Mouse (Mus musculus): ENCODE measurements around the gene Gse1.

The Gse1 gene

DNA sequence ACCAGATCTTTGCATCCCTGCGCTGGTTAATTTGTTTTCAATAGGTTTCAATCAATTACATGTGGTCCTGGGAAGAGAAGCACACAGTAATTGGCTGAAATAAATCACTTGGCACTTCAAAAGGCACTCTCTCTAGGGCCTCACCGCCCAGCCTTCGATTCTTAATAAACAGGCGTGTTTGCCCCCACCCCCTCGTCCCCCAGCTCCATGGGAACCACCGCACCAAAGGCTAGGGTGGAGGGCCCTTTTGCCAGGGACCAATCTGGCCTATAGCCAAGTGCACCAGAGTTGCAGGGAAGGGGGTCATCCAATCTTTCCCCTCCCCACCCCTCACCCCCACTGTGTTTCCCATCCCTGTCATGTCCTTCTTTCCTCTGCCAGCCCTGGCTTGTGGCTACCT, 219.9 kb downstream of the Gse1 start:
- no peak for DNase-seq (ENCODE audit: low read depth, low spot score)

- DNase-seq (ENCODE audit: low read depth, low spot score): no peak
Measured at GRCm38 (mm10) chr8:120449139-120449538, 220.9 kb downstream of the Gse1 start.

- no peak for DNase-seq (ENCODE audit: low read depth, low spot score)
Measured at GRCm38 (mm10) chr8:120449608-120450031, 221.4 kb downstream of the Gse1 start.

- DNase-seq (ENCODE audit: low read depth, low spot score): no peak
Measured at GRCm38 (mm10) chr8:120452111-120452510, 223.9 kb downstream of the Gse1 start.

- no peak for DNase-seq (ENCODE audit: low read depth, low spot score)
Measured at GRCm38 (mm10) chr8:120454404-120454803, 226.1 kb downstream of the Gse1 start.

GRCm38 (mm10) chr8:120460375-120460774, 232.1 kb downstream of the Gse1 start:
- DNase-seq (ENCODE audit: low read depth, low spot score): no peak

GRCm38 (mm10) chr8:120462119-120462551, 233.9 kb downstream of the Gse1 start:
- DNase-seq (ENCODE audit: low read depth, low spot score): no peak

- DNase-seq (ENCODE audit: low read depth, low spot score): no peak
Measured at GRCm38 (mm10) chr8:120462611-120463010, 234.4 kb downstream of the Gse1 start.

DNA sequence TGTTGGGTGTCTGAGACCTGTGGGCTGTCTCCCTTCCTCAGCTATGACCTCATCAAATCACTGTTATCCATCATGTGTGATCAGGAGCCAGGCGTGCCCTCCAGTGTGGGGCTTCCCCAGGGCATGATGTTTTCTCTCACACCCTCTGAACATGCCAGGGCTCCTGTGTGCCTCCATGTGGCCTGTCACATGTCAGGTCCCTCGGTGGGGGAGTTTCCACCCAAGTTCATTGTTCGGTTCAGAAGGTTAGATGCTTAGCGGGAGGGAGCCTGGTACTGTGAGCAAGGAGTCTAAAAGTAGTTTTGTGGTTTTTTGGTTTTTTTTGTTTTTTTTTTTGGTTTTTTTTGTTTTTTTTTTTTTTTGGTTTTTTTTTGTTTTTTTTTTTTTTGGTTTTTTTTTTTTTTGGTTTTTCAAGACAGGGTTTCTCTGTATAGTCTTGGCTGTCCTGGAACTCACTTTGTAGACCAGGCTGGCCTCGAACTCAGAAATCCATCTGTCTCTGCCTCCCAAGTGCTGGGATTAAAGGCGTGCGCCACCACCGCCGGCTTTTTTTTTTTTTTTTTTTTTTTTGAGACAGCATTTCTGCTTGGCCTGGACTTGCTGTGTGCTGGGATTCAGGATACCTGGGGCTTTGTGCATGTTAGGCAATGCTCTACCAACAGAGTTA, 235.8 kb downstream of the Gse1 start:
- DNase-seq (ENCODE audit: low read depth, low spot score): no peak

- DNase-seq (ENCODE audit: low read depth, low spot score): no peak
Measured at GRCm38 (mm10) chr8:120464585-120464937, 236.3 kb downstream of the Gse1 start.

- DNase-seq (ENCODE audit: low read depth, low spot score): no peak
Measured at GRCm38 (mm10) chr8:120465710-120466109, 237.5 kb downstream of the Gse1 start.

- DNase-seq (ENCODE audit: low read depth, low spot score): no peak
Measured at GRCm38 (mm10) chr8:120466266-120466665, 238.0 kb downstream of the Gse1 start.

- no peak for DNase-seq (ENCODE audit: low read depth, low spot score)
Measured at GRCm38 (mm10) chr8:120467598-120467997, 239.3 kb downstream of the Gse1 start.

DNA sequence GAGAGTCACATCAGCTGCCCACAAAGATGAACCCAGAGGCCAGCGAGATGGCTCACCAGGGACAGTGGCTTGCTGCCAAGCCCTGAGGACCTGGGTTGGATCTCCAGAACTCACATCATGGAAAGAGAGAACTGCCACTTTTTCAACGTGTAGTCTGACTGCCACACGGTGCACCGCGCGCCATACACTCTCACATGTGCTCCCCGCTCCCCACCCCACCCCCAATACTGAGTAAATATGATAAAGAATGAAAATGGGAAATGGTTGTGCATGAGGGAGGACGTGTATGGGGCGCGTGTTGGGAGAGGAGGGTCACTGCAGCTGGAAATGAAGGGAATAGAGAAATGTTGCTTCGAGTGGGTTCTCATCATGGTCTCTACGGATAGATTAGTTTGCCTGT, 241.9 kb downstream of the Gse1 start:
- no peak for DNase-seq (ENCODE audit: low read depth, low spot score)

GRCm38 (mm10) chr8:120471166-120471565, 242.9 kb downstream of the Gse1 start:
- DNase-seq (ENCODE audit: low read depth, low spot score): no peak

- DNase-seq (ENCODE audit: low read depth, low spot score): no peak
Measured at GRCm38 (mm10) chr8:120471752-120472151, 243.5 kb downstream of the Gse1 start.

- DNase-seq (ENCODE audit: low read depth, low spot score): no peak
Measured at GRCm38 (mm10) chr8:120472230-120472629, 244.0 kb downstream of the Gse1 start.

DNA sequence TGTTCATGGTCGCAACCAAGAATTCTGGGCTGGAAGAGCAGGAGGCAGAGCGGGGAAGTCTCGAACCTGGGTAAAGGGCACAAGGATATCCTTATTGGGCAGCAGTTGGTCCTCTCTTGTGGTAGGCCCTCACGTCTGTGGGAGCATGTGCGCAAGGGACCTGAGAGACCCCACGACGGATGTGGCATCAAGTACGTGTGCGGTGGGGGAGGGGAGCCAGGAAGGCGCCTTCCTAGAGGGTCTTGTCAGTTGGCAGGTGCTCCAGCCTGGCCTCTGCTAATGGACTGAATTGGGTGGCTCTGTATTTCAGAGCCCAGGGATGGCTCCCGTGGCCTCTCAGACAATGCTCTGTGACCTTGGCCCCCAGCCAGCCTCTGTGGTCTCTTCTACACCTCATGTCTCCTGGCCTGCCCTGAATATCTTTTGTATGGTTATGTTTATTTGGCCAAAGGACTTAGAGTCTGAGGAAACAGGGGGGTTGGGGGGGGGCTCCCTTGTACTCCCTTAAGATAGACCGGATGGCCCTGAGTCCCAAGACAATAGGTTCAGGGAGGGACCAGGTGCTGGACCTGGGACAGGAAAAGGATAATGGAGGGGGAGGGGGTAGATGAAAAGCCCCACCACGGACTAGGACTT, 245.6 kb downstream of the Gse1 start:
- DNase-seq (ENCODE audit: low read depth, low spot score): no peak

DNA sequence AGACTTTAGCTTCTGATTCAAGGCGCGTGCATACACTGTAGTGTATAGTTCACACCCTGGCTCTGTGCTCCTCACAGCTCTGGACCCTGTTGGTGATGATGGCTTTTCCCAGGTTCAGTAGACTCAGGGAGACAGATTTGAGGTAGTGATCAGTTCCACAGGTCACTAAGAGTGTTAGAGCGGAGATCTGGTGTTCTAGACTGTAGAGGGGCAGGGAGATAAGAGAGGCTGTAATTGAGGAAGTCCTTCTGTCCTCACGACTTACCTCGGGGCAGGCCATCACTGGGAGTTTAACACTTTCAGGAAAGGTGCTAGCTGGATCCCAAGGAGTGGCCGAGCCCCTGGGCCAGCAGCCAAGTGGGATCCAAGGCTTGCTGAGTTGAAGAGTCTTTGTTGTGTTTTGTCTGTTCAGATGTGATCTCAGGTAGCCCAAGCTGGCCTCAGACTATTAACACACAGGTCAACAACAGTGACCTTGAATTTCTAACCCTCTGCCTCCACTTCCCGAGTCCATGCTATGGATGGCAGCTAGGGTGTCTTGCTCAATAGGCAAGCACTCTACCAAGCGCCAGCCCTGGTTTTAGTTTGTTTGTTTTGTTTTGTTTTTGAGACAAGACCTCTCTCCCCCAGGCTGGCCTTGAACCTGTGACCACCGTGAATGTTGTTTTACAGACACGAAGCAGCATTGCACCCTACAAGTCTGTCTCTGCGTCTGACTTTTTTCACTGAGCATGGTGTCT, 246.4 kb downstream of the Gse1 start:
- no peak for DNase-seq (ENCODE audit: low read depth, low spot score)

GRCm38 (mm10) chr8:120475462-120476201, 247.4 kb downstream of the Gse1 start:
- peak; percentile 87 for DNase-seq (ENCODE audit: low read depth, low spot score)

GRCm38 (mm10) chr8:120476711-120477575, 248.7 kb downstream of the Gse1 start:
- DNase-seq (ENCODE audit: low read depth, low spot score): no peak

Data from c-Kit-negative CD71-positive TER-119-positive erythroid progenitor cells, embryonic 14.5 days (primary cell).